Mouse (Mus musculus) myocyte (in vitro differentiated cells): ENCODE results near the gene Taar9. TPM values are rescaled to one million over a fixed set of nuclear protein-coding genes. Genes with fewer than 3 reads are reported as not detected.
"Not testable (repeated sequence)": the region's sequence is repeated elsewhere in the genome, so short reads cannot be mapped to it uniquely, and the experiment has no call there.

ENCODE experiments used
- H3K27me3 ChIP-seq: one replicate; pipeline ENCODE4 v1.6.1; 2011; ENCODE audit not compliant: control insufficient read depth, insufficient read depth, insufficient read length
- H3K36me3 ChIP-seq: one replicate; pipeline ENCODE4 v1.6.1; 2011; ENCODE audit not compliant: control insufficient read depth, insufficient read depth
- H3K4me2 ChIP-seq: one replicate; pipeline ENCODE4 v1.6.1; 2011; ENCODE audit warnings: low read depth, control low read depth
- H3K4me3 ChIP-seq: one replicate; pipeline ENCODE4 v1.5.1; 2011; ENCODE audit warnings: mild to moderate bottlenecking, control low read depth, moderate library complexity
- H3K79me2 ChIP-seq: one replicate; pipeline ENCODE4 v1.6.1; 2011; ENCODE audit not compliant: control insufficient read depth, insufficient read depth
- H3ac ChIP-seq: one replicate; pipeline ENCODE4 v1.6.1; 2011; ENCODE audit not compliant: control insufficient read depth, insufficient read length
- CEBPB ChIP-seq: IDR thresholded peaks from 2 replicates; pipeline ENCODE4 v1.6.1; 2011; ENCODE audit warnings: mild to moderate bottlenecking, moderate library complexity; ENCODE audit not compliant: poor library complexity, insufficient read depth, severe bottlenecking
- E2F4 ChIP-seq: IDR thresholded peaks from one replicate; pipeline ENCODE4 v1.6.1; 2011; ENCODE audit warnings: mild to moderate bottlenecking, control low read depth, moderate library complexity; ENCODE audit not compliant: insufficient read depth
- MAX ChIP-seq: IDR thresholded peaks from one replicate; pipeline ENCODE4 v1.6.1; 2011; ENCODE audit warnings: low read depth, mild to moderate bottlenecking, control low read depth
- MYOD1 ChIP-seq, 3 experiments: IDR thresholded peaks; one replicate each; pipeline ENCODE4 v1.6.1; 2011; ENCODE audit warnings: control low read depth in 2 of 3, low read depth in 2 of 3, mild to moderate bottlenecking in 2 of 3, moderate library complexity in 1 of 3; ENCODE audit not compliant: insufficient read length in 2 of 3, control insufficient read depth in 1 of 3
- MYOG ChIP-seq, 3 experiments: IDR thresholded peaks; one replicate each; pipeline ENCODE4 v1.6.1; 2011; ENCODE audit warnings: control low read depth in 2 of 3, low read depth in 2 of 3, mild to moderate bottlenecking in 2 of 3; ENCODE audit not compliant: insufficient read length in 2 of 3, control insufficient read depth in 1 of 3, insufficient read depth in 1 of 3
- POLR2A ChIP-seq: IDR thresholded peaks from one replicate; pipeline ENCODE4 v1.6.1; 2011; ENCODE audit warnings: low read depth, mild to moderate bottlenecking, control low read depth, moderate library complexity; ENCODE audit not compliant: insufficient read length
- POLR2AphosphoS2 ChIP-seq: IDR thresholded peaks from one replicate; pipeline ENCODE4 v1.6.1; 2011; ENCODE audit warnings: low read depth, control low read depth; ENCODE audit not compliant: insufficient read length
- REST ChIP-seq: IDR thresholded peaks from one replicate; pipeline ENCODE4 v1.6.1; 2011; ENCODE audit warnings: mild to moderate bottlenecking, control low read depth, moderate library complexity; ENCODE audit not compliant: insufficient read depth, insufficient read length
- SRF ChIP-seq: IDR thresholded peaks from one replicate; pipeline ENCODE4 v1.6.1; 2011; ENCODE audit warnings: low read depth; ENCODE audit not compliant: control insufficient read depth, insufficient read length
- TCF12 ChIP-seq: IDR thresholded peaks from one replicate; pipeline ENCODE4 v1.6.1; 2011; ENCODE audit warnings: mild to moderate bottlenecking, control low read depth; ENCODE audit not compliant: poor library complexity, insufficient read depth, severe bottlenecking
- TCF3 ChIP-seq: IDR thresholded peaks from one replicate; pipeline ENCODE4 v1.6.1; 2011; ENCODE audit warnings: low read depth, control low read depth; ENCODE audit not compliant: insufficient read length
- USF1 ChIP-seq: IDR thresholded peaks from one replicate; pipeline ENCODE4 v1.6.1; 2011; ENCODE audit warnings: low read depth, mild to moderate bottlenecking, control low read depth, moderate library complexity
- polyA plus RNA-seq: library from polyadenylated mRNA; unstranded; fragments of >200 nt; fragmentation: generic; extraction: Trizol; gene quantifications from one replicate; pipeline ENCODE4 v1.2.1, GENCODE M21; 2012; ENCODE audit warnings: missing spikeins

The Taar9 gene
- polyA plus RNA-seq, 1 experiment, result not detected

GRCm38 (mm10) chr10:24131451-24132262 is 22.3 kb upstream of the Taar9 start:
- H3K4me3 ChIP-seq, result peak overlapping the region; percentile 8
- peaks cover 6% of the 10 kb centered on the region for H3K27me3 ChIP-seq
- TF ChIP-seq CEBPB, result peak; percentile 30; the same call in 1 of the 2 replicates
- no peak for TF ChIP-seq SRF
- peak overlapping the region; percentile 58 for H3K4me2 ChIP-seq
- H3K36me3 ChIP-seq, result no peaks in the 10 kb centered on the region
- no peak overlapping the region for H3ac ChIP-seq
- no peaks in the 10 kb centered on the region for H3K79me2 ChIP-seq

- Histone ChIP-seq H3K4me2 (no peak overlapping the region), H3K27me3 (no peaks in the 10 kb centered on the region), H3K4me3 (no peak overlapping the region), H3K36me3 (no peaks in the 10 kb centered on the region), H3ac (no peak overlapping the region), H3K79me2 (no peaks in the 10 kb centered on the region)
- TF ChIP-seq MYOG (IDR thresholded peaks at IDR 0.05; ENCODE audit: control insufficient read depth in 1 of 3, insufficient read depth in 1 of 3, insufficient read length in 2 of 3, low read depth in 2 of 3) (no peak), TCF12 (no peak), TCF3 (no peak), CEBPB (no peak), POLR2A (no peak), POLR2AphosphoS2 (no peak), SRF (no peak)
Measured at GRCm38 (mm10) chr10:24111116-24111778, 1.9 kb upstream of the Taar9 start.

- Histone ChIP-seq H3K4me3 (no peak overlapping the region), H3ac (no peak overlapping the region), H3K36me3 (no peaks in the 10 kb centered on the region), H3K79me2 (no peaks in the 10 kb centered on the region), H3K4me2 (no peak overlapping the region), H3K27me3 (no peaks in the 10 kb centered on the region)
- TF ChIP-seq TCF3 (no peak), E2F4 (no peak), POLR2A (no peak), SRF (no peak), MYOD1 (IDR thresholded peaks at IDR 0.05; ENCODE audit: control insufficient read depth in 1 of 3, insufficient read length in 2 of 3, low read depth in 2 of 3) (no peak), USF1 (no peak), POLR2AphosphoS2 (no peak), CEBPB (no peak), TCF12 (no peak), MAX (no peak), MYOG (IDR thresholded peaks at IDR 0.05; ENCODE audit: control insufficient read depth in 1 of 3, insufficient read depth in 1 of 3, insufficient read length in 2 of 3, low read depth in 2 of 3) (no peak), REST (no peak)
Measured at GRCm38 (mm10) chr10:24108236-24108635, 1.1 kb downstream of the Taar9 start.

- TF ChIP-seq MYOD1 (IDR thresholded peaks at IDR 0.05; ENCODE audit: control insufficient read depth in 1 of 3, insufficient read length in 2 of 3, low read depth in 2 of 3) (no peak), SRF (no peak), REST (no peak), MYOG (IDR thresholded peaks at IDR 0.05; ENCODE audit: control insufficient read depth in 1 of 3, insufficient read depth in 1 of 3, insufficient read length in 2 of 3, low read depth in 2 of 3) (no peak), MAX (no peak), TCF12 (no peak), POLR2AphosphoS2 (no peak), POLR2A (no peak), CEBPB (no peak), USF1 (no peak), TCF3 (no peak), E2F4 (no peak)
- Histone ChIP-seq H3K4me3 (no peak overlapping the region), H3ac (no peak overlapping the region)
Measured at GRCm38 (mm10) chr10:24107747-24108146, 1.6 kb downstream of the Taar9 start.

GRCm38 (mm10) chr10:24103299-24103698 is 6.0 kb downstream of the Taar9 start:
- not testable (repeated sequence) for H3ac ChIP-seq, H3K4me2 ChIP-seq, H3K79me2 ChIP-seq, H3K36me3 ChIP-seq, H3K4me3 ChIP-seq, H3K27me3 ChIP-seq

More at GRCm38 (mm10) chr10:24107747-24108146, 1.6 kb downstream of the Taar9 start:
- H3K79me2 ChIP-seq, result no peaks in the 10 kb centered on the region
- no peak overlapping the region for H3K4me2 ChIP-seq
- no peaks in the 10 kb centered on the region for H3K36me3 ChIP-seq
- no peaks in the 10 kb centered on the region for H3K27me3 ChIP-seq

- H3K4me2 ChIP-seq, H3K79me2 ChIP-seq, H3K27me3 ChIP-seq, H3K4me3 ChIP-seq, H3ac ChIP-seq, H3K36me3 ChIP-seq: not testable (repeated sequence)
Measured at GRCm38 (mm10) chr10:24101812-24102211, 7.5 kb downstream of the Taar9 start, which contains the start of gene Taar8c. Gene Taar8c (minus strand): TSS chr10:24101912.

- H3K27me3 ChIP-seq, H3K4me3 ChIP-seq, H3K36me3 ChIP-seq, H3K4me2 ChIP-seq, H3ac ChIP-seq, H3K79me2 ChIP-seq: not testable (repeated sequence)
Measured at GRCm38 (mm10) chr10:24097010-24097409, 12.3 kb downstream of the Taar9 start.
